Mouse (Mus musculus) small intestine, adult 2 months (tissue): ENCODE data around the gene Oosp1. TPM values are rescaled to one million over a fixed set of nuclear protein-coding genes. Genes with fewer than 3 reads are reported as not detected.

ENCODE experiments used
- H3K27ac ChIP-seq: fragments of 200-500 bp; 2 replicates; pipeline ENCODE4 v1.5.1; 2012; ENCODE audit warnings: low read depth, low read length, control low read depth, inconsistent platforms; ENCODE audit not compliant: insufficient read depth
- H3K27me3 ChIP-seq: fragments of 200-500 bp; 2 replicates; pipeline ENCODE4 v1.6.1; 2012; ENCODE audit warnings: mild to moderate bottlenecking, moderate library complexity, low read length, inconsistent platforms; ENCODE audit not compliant: control insufficient read depth, insufficient read depth
- H3K36me3 ChIP-seq: fragments of 200-500 bp; 2 replicates; pipeline ENCODE4 v1.6.1; 2012; ENCODE audit warnings: mild to moderate bottlenecking, low read length, control low read depth, inconsistent platforms; ENCODE audit not compliant: control insufficient read depth, insufficient read depth
- H3K4me1 ChIP-seq: fragments of 200-500 bp; 2 replicates; pipeline ENCODE4 v1.6.1; 2012; ENCODE audit warnings: low read length, inconsistent platforms, mixed read lengths; ENCODE audit not compliant: control insufficient read depth, insufficient read depth, insufficient read length
- H3K4me3 ChIP-seq: fragments of 200-500 bp; 2 replicates; pipeline ENCODE4 v1.5.1; 2012; ENCODE audit warnings: low read depth, mild to moderate bottlenecking, control low read depth, inconsistent platforms, low read length, moderate library complexity
- CTCF ChIP-seq: fragments of 200-500 bp; IDR thresholded peaks from 2 replicates; pipeline ENCODE4 v1.5.1; 2012; ENCODE audit warnings: low read depth, mild to moderate bottlenecking, control low read depth, inconsistent platforms, low read length, moderate library complexity, mixed read lengths; ENCODE audit not compliant: insufficient replicate concordance, insufficient read length; ENCODE audit errors: extremely low read depth
- POLR2A ChIP-seq: fragments of 200-500 bp; IDR thresholded peaks from 2 replicates; pipeline ENCODE4 v1.6.1; 2012; ENCODE audit warnings: low read depth, mild to moderate bottlenecking, control low read depth, inconsistent platforms, low read length, moderate library complexity
- WGBS: fragments of 180-500 bp; shearing (Covaris S2); methylation state at CpG from one replicate; pipeline ENCODE4 v1.1.7; 2018; 5-methylcytosine and 5-hydroxymethylcytosine counted together
- polyA plus RNA-seq: library from polyadenylated mRNA; depleted of rRNA; stranded (reverse); fragments of >200 nt; gene quantifications from 2 replicates; pipeline ENCODE4 v1.2.3, GENCODE M21; 2012; rRNA removed

Oosp1 gene
- polyA plus RNA-seq, result 0.38 TPM in 1 of 2 replicates, not detected in the other

DNA sequence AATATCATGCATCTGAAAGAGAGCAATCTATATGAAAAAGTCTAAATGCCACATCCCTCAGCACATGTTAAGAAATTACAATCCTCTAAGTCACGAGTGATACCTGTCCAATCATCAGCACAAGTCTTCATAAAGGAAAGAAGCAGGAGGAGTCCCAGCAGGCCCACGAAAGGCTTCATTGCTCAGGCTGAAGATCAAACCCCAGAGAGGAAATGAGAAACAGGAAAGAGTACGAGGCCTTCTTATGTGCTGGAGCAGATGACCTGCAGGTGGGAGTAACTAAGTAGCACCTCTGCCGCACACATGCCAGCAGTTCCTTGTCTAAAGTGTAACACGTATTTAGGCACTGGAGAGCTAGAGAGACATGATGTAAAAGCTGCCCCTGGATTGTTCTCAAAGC is at the start of gene Oosp1:
Gene Oosp1, minus strand, starts transcription at position 312 of the 400 bp plus-strand sequence.
- 61% methylated on average over 5 of the region's 5 CpGs for WGBS
- TF ChIP-seq POLR2A (no peak), CTCF (no peak)
- Histone ChIP-seq H3K27me3 (no peaks in the 10 kb centered on the region), H3K4me3 (no peak within 1 kb of the TSS), H3K4me1 (no peaks in the 10 kb centered on the region), H3K27ac (no peak within 1 kb of the TSS), H3K36me3 (no peaks in the 10 kb centered on the region)

DNA sequence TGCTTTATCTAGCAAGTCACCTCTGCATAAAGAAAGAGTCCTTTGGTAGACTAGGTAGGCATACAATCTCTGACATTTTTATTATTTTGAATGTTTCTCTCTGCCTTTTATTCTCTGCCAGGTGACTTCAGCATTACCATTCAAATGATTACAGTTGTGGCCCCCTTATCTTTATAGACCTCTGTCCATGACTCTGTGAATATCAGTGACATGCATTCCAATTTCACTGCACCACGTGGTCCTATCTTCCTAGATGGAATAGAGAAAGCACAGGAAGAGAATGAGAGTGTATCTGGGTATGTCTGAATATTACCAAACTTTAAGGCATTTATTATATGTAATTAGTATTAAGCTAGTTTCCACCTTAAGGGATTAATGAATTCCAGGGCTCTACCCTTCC is 45.5 kb upstream of the Oosp1 start:
- TF ChIP-seq CTCF (no peak), POLR2A (no peak)
- no peaks in the 10 kb centered on the region for H3K27me3 ChIP-seq
- no peaks in the 10 kb centered on the region for H3K36me3 ChIP-seq
- H3K4me1 ChIP-seq, result no peaks in the 10 kb centered on the region
- WGBS, result 14% methylated on average over 1 of the region's 1 CpGs
- no peak overlapping the region for H3K27ac ChIP-seq
- H3K4me3 ChIP-seq, result no peak overlapping the region

DNA sequence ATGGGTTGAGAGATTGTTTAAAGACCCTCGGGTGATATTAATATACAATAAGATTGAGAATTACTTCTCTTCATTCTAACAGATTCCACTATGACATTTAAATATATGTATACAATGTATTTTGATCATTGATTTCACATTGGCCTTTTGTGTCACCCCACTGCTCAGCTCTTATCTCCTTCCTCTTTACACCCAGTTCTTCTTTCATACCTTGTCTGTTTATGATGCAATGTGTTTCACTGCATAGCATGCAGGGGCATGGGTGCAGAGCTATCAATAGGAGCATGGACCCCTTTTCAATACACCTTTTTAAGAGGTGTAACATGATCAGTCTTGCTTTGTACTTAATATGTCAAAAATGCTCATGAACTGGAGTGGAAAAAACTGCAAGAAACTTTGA is 39.3 kb upstream of the Oosp1 start:
- Histone ChIP-seq H3K27ac (no peak overlapping the region), H3K27me3 (no peaks in the 10 kb centered on the region), H3K4me3 (no peak overlapping the region), H3K36me3 (no peaks in the 10 kb centered on the region), H3K4me1 (no peaks in the 10 kb centered on the region)
- no peak for TF ChIP-seq POLR2A
- TF ChIP-seq CTCF, result no peak
- 57% methylated on average over 1 of the region's 1 CpGs for WGBS

DNA sequence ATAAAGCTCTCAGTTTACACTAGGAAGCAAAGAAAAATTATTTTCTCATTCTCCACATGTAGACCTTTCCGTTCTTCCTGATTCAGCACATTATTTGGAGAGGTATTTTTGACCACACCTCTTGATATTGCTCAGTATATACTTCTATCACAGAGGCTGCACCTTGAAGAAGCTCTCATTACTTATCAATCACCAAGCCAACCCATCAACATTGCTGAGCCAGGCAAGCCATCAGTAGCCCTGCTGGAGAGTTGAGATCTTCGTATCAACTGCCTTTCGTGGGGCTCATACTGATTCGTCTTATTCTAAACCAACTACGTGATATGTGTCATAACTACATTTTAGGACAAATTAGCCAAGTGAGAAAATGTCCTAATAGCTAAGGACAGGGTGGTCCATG is 36.4 kb upstream of the Oosp1 start:
- WGBS, result 91% methylated on average over 5 of the region's 5 CpGs
- Histone ChIP-seq H3K36me3 (no peaks in the 10 kb centered on the region), H3K4me1 (no peaks in the 10 kb centered on the region), H3K27me3 (no peaks in the 10 kb centered on the region), H3K27ac (no peak overlapping the region), H3K4me3 (no peak overlapping the region)
- TF ChIP-seq CTCF (no peak), POLR2A (no peak)

DNA sequence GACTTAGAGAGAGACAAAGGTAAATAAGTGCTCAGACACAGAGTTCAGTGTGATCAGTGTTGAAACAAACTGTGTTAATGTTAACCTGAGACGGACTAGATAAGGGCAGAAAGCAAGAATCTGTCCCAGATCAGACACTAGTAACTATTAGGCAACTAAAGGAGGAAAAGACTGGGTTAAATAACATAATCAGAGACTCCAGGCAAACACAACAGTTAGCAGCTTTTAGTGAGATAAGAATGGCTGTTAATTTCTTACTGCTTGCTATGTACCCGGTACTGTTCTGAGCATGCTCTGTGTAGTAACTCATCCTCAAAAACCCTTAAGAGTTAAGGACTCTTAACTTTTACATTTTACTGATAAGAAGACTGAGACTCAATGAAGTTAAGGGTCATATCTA is 35.0 kb upstream of the Oosp1 start:
- no peak overlapping the region for H3K4me3 ChIP-seq
- no peaks in the 10 kb centered on the region for H3K4me1 ChIP-seq
- 41% methylated on average over 2 of the region's 2 CpGs for WGBS
- no peak overlapping the region for H3K27ac ChIP-seq
- TF ChIP-seq CTCF (no peak), POLR2A (no peak)
- H3K36me3 ChIP-seq, result no peaks in the 10 kb centered on the region
- no peaks in the 10 kb centered on the region for H3K27me3 ChIP-seq

DNA sequence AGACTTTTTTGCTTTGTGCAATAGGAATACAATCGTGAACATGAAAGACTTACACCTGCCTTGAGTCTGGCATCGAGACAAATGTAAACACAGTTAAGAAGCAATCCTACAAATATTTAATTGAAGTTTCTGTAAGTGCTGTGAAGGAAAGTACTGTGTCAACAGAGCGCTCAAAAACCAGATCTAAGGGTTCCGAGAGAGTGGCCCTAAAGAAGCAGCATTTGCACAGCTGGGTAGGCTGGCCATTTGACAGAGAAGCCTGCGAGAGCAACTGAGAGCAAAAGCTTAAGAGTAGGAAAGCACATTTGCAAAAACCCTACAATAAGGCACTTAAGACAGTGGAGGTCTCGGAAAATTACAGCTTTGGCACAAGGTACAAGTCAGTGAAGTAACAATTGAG is 33.3 kb upstream of the Oosp1 start:
- 21% methylated on average over 6 of the region's 6 CpGs for WGBS
- no peak overlapping the region for H3K27ac ChIP-seq
- no peaks in the 10 kb centered on the region for H3K4me1 ChIP-seq
- no peaks in the 10 kb centered on the region for H3K27me3 ChIP-seq
- H3K4me3 ChIP-seq, result no peak overlapping the region
- H3K36me3 ChIP-seq, result no peaks in the 10 kb centered on the region
- TF ChIP-seq POLR2A, result no peak

DNA sequence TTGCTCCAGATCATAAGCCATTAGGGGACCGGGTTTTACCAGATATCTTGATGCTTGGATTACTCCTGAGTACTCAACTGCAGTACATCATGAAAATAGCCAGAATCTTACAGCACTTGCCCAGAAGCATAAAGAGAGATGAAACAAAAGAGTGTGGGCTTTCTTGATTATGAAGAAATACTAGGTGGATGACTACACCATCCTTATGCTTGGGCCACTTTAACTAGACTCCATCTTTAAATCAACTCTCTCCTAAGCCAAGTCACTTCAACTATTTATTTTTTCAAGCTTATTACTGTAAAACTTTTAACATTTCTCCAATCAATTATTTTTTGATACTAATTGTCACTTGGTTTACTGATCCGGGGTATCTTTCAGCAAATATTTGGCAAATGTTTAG is 32.9 kb upstream of the Oosp1 start:
- Histone ChIP-seq H3K27ac (no peak overlapping the region), H3K4me1 (no peaks in the 10 kb centered on the region), H3K4me3 (no peak overlapping the region), H3K36me3 (no peaks in the 10 kb centered on the region), H3K27me3 (no peaks in the 10 kb centered on the region)
- 37% methylated on average over 2 of the region's 2 CpGs for WGBS
- TF ChIP-seq POLR2A, result no peak
- no peak for TF ChIP-seq CTCF

DNA sequence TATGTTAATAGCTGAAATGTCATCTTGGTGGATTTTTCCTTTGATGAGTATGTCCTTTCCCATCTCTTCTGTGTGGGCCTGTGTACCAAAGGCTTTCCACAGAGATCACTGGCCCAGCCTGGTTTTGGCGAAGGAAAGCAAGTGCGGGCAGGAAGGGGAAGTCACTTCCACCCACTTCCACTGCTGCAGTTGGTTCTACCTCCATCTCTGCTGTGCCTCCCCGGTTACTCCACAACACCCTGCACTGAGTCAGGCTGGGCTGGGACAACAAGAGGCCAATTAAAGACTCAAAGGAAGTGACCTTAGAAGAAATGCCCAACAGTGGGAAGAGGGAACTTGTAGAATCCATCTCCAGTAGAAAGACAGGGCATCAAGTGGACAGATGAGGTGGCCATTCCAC is 29.1 kb upstream of the Oosp1 start:
- TF ChIP-seq POLR2A (no peak), CTCF (no peak)
- Histone ChIP-seq H3K27ac (no peak overlapping the region), H3K27me3 (no peaks in the 10 kb centered on the region), H3K36me3 (no peaks in the 10 kb centered on the region), H3K4me1 (no peaks in the 10 kb centered on the region), H3K4me3 (no peak overlapping the region)
- 76% methylated on average over 3 of the region's 3 CpGs for WGBS
